Mouse (Mus musculus): ENCODE measurements around the gene Oaz3.

The Oaz3 gene

GRCm38 (mm10) chr3:94443597-94443964 lies at the start of gene Oaz3:
Gene Oaz3 (minus strand): TSS chr3:94443915.
- ATAC-seq (ENCODE audit: insufficient number of reproducible peaks, low FRiP score, low TSS enrichment): no peak

- ATAC-seq (ENCODE audit: insufficient number of reproducible peaks, low FRiP score, low TSS enrichment): no peak
These were observed 43.9 kb upstream of the Oaz3 start for GRCm38 (mm10) chr3:94487581-94487980.

GRCm38 (mm10) chr3:94485922-94486321 lies 42.2 kb upstream of the Oaz3 start:
- ATAC-seq (ENCODE audit: insufficient number of reproducible peaks, low FRiP score, low TSS enrichment): no peak

GRCm38 (mm10) chr3:94483790-94484439 lies 40.2 kb upstream of the Oaz3 start:
- ATAC-seq (ENCODE audit: insufficient number of reproducible peaks, low FRiP score, low TSS enrichment): peak; percentile 59; the same call in 1 of the 2 replicates

- ATAC-seq (ENCODE audit: insufficient number of reproducible peaks, low FRiP score, low TSS enrichment): no peak
These were observed 39.2 kb upstream of the Oaz3 start for GRCm38 (mm10) chr3:94482764-94483385.

- no peak for ATAC-seq (ENCODE audit: insufficient number of reproducible peaks, low FRiP score, low TSS enrichment)
These were observed 37.7 kb upstream of the Oaz3 start for GRCm38 (mm10) chr3:94481429-94481828.

GRCm38 (mm10) chr3:94480291-94480884 lies 36.7 kb upstream of the Oaz3 start, which contains the start of gene Riiad1:
Gene Riiad1 (minus strand): TSS chr3:94480341.
- no peak for ATAC-seq (ENCODE audit: insufficient number of reproducible peaks, low FRiP score, low TSS enrichment)

DNA sequence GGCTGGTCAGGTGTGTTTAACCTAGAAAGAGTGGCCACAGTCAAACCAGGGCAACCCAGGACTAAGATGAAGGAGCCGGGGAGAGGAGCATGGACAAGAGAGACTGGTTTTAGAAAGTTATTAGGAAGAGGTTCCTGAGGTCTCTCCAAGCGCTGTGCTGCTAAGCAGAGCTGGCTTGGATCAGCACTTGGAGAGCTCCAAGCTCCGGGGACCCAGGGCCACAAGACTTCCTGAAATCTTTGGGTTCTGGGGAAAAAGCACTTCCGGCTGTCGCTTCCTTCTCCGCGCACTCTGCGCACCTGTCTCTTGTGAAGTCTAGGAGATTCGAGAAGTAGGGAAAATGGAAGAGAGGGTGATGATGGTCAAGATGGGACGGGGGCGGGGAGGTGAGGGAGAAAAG lies 35.8 kb upstream of the Oaz3 start:
- ATAC-seq (ENCODE audit: insufficient number of reproducible peaks, low FRiP score, low TSS enrichment): no peak

GRCm38 (mm10) chr3:94478591-94479169 lies 35.0 kb upstream of the Oaz3 start:
- ATAC-seq (ENCODE audit: insufficient number of reproducible peaks, low FRiP score, low TSS enrichment): no peak

DNA sequence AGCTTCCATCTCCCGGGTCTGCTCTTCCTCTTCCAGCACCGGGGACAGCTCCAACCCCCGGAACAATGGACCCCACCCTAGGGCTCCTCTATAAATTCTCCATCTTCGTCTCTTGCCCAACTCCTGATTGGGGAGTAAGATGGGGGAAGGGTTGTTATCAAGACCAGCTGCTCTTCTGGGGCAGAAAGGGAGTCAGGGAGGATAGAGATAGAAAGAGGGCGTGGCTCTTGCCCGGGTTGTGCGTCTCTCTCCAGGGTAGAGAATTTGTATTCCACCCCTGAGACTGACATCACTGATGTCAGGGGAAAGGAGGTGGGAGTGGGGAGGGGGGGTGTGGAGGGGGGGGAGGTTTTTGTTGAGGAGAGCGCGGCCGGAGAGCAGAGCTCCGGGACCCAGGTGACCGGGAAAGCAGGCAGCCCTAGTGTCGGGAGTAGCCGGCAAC lies 34.3 kb upstream of the Oaz3 start, which contains the start of gene Celf3:
Celf3 (plus strand) TSS at position 315 of the 442 bp plus-strand sequence.
- peak; percentile 87 for ATAC-seq (ENCODE audit: insufficient number of reproducible peaks, low FRiP score, low TSS enrichment)

DNA sequence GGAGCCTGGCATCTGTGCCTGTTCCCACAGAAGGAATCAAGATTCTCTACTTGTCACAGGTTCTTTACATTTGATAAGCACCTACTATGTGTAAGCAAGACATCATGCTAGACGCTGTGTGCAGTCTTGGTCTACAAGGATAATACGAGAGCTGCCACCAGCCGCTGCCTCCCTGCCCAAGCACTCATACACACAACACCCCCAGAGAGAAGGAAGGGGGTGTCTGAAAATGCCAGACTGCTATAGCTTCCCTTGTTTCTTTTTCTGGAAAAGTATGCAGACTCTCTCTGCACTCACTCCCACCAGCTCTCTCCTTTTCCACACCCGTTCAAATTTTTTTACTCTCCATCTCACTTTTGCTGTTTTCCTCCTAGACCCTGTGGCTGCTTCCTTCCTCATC lies 33.7 kb upstream of the Oaz3 start:
- 0 out of 2 replicates have a peak, but pooled peaks have one; percentile 3 for ATAC-seq (ENCODE audit: insufficient number of reproducible peaks, low FRiP score, low TSS enrichment)

- no peak for ATAC-seq (ENCODE audit: insufficient number of reproducible peaks, low FRiP score, low TSS enrichment)
These were observed 32.8 kb upstream of the Oaz3 start for GRCm38 (mm10) chr3:94476301-94477035.

DNA sequence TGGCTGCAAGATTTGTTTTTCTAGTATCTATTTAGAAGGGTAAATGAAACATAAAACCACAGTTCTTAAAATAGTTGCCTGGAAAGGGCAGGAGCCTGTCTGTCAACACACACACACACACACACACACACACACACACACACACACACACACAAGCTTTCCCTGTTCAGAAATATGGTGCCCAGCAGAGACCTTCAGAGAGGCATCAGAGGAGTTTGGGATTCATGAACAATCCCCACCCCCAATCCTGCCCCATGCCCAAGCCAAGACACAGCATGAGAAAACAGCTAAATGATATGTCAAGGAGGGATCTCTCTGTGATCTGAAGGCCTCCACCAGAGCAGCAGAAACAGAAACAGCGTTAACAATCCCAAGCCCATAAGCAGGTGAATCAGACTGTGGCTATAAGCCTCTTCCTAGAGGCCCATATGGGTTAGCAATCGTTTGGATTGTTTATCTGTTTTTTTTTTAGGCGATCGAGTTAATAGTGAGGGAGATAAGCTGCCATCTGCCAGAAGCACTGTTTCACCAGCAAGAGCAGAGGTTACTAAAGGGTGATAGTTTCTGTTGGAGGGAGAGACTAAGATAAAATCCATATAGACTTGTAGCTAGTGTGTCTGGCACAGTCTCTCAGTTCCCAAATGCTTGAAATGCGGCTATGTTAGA lies 30.0 kb upstream of the Oaz3 start:
- ATAC-seq (ENCODE audit: insufficient number of reproducible peaks, low FRiP score, low TSS enrichment): no peak

- no peak for ATAC-seq (ENCODE audit: insufficient number of reproducible peaks, low FRiP score, low TSS enrichment)
These were observed 29.4 kb upstream of the Oaz3 start for GRCm38 (mm10) chr3:94473115-94473505.

DNA sequence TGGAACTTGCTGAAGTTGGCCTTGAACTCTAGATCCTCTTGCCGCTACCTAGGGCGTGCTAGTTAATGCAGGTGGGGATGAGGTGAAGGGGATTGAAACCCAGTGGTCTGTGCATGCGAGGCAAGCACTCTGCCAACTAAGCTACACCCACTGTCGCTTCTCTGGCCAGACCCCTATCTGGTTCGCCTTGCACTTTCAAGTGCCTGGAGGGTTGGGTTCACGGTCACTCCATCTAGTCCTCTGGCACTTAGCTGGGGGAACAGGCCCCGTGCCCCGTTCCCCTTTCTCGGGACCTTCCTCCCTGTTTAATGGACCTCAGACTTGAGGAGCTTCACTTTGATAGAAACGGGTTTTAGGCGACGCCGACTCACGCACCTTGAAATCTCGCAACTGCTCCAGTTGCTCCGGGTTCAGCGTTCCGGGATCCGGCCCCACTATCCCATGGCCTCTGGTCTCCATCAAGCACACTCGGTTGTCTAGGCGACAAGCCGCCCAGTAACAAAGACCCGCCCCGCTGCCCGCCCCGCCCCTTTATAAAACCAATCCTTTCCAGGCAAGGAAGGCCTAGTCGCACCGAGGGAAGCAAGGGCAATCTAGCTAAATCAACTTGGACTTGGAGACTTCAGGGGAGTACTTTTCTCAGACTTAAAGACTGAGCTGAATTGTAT lies 28.9 kb upstream of the Oaz3 start:
- no peak for ATAC-seq (ENCODE audit: insufficient number of reproducible peaks, low FRiP score, low TSS enrichment)

GRCm38 (mm10) chr3:94468931-94469330 lies 25.2 kb upstream of the Oaz3 start:
- no peak for ATAC-seq (ENCODE audit: insufficient number of reproducible peaks, low FRiP score, low TSS enrichment)

DNA sequence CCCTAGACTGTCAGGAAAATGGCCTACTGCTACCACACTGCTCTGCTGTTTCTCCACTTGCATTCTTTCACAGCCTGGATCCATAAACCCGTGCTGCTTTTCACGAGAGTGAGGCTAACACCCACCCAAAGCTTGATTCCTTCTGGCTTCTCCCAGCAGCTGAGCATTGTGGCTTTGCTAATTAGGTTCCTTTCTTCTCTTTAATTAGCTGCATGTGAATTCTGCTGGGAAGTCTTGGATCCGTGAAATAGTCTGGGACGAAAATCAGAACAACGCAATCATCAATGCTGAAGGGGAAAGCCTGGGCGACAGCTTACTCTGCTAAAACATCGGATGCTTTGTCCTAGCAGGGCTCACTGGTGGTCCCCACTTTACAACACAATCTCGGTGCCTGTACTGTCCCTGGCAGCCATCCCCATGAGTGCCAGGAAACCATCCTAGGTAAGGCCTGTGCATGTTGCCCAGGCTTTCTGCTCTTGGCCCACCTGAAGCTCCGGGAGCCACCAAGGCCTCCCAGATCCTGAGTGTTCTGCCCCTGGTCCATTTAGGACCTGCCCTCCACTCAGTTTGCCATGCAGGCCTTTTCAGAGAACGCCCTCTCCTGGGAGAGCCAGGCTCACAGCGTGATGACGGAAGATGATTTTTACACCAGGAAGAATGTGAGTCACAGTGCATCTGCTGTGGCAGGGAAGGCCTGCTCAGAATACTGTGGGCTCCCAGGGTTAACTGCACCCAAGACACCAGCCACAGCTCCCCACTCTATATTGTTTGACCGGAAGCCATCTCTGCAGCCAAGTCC lies 22.1 kb upstream of the Oaz3 start:
- no peak for ATAC-seq (ENCODE audit: insufficient number of reproducible peaks, low FRiP score, low TSS enrichment)

DNA sequence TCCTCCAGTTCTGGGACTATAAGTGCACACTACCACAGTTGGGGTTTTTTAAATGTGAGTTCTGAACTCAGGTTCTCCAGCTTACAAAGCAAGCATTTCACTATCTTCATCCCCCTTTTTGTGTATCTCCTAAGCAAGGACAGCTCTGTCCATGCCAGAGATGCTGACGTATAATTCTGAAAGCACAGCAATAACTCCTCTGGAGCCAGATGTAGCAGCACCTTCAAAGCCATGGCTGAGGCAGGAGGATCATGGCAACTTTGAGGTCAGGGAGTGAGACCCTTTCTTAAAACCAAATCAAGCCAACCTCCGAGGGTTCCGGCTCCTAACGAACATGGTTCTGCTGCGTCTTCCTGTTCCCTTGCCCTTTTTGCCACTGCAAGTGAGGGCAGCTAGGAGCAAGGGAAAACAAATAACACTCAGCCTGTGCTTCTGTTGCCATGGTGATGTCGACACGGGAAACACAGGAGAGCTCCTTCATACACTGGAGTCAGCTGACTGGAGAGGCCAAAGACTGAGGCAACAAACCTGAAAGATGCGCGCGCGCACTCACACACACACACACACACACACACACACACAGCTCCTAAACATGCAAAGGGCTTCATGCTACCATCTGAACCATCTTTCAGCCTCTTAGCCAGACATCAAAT lies 20.3 kb upstream of the Oaz3 start:
- no peak for ATAC-seq (ENCODE audit: insufficient number of reproducible peaks, low FRiP score, low TSS enrichment)

All from cerebellum, adult (tissue).